Mouse (Mus musculus) MEL (cell line): ENCODE measurements around the gene Agtrap. TPM values are rescaled to one million over a fixed set of nuclear protein-coding genes. Genes with fewer than 3 reads are reported as not detected.

ENCODE experiments used
- DNase-seq: peaks from one replicate; pipeline ENCODE4 v3.0.0; 2011; ENCODE audit warnings: low read depth, low spot score
- H3K27ac ChIP-seq: 2 replicates; pipeline ENCODE4 v1.5.1; 2012; ENCODE audit warnings: low read depth, mild to moderate bottlenecking, control low read depth, low read length, moderate library complexity; ENCODE audit not compliant: control insufficient read depth
- H3K27me3 ChIP-seq, 2 experiments: fragments of 150-350 bp in 1 of 2; sonication (generic) in 1 of 2; 2 replicates each; pipeline ENCODE4 v1.6.1; 2012; ENCODE audit warnings: low read length in 2 of 2, mild to moderate bottlenecking in 2 of 2, improper control_type of control experiment in 1 of 2, moderate library complexity in 1 of 2; ENCODE audit not compliant: insufficient read depth in 2 of 2, control insufficient read depth in 1 of 2
- H3K36me3 ChIP-seq, 2 experiments: 2 replicates each; pipeline ENCODE4 v1.6.1; 2012 to 2014; ENCODE audit warnings: low read length in 2 of 2, improper control_type of control experiment in 1 of 2, inconsistent platforms in 1 of 2, mild to moderate bottlenecking in 1 of 2; ENCODE audit not compliant: insufficient read depth in 2 of 2, control insufficient read depth in 1 of 2
- H3K4me1 ChIP-seq, 2 experiments: fragments of 150-350 bp in 1 of 2; sonication (generic) in 1 of 2; 2 replicates each; pipeline ENCODE4 v1.6.1; 2012; ENCODE audit warnings: low read length in 2 of 2, improper control_type of control experiment in 1 of 2, mild to moderate bottlenecking in 1 of 2; ENCODE audit not compliant: insufficient read depth in 2 of 2, control insufficient read depth in 1 of 2
- H3K4me3 ChIP-seq, 2 experiments: fragments of 150-350 bp in 1 of 2; sonication (generic) in 1 of 2; 2 replicates each; pipeline ENCODE4 v1.5.1; 2012; ENCODE audit warnings: low read depth in 2 of 2, low read length in 2 of 2, mild to moderate bottlenecking in 2 of 2, moderate library complexity in 2 of 2, control low read depth in 1 of 2, improper control_type of control experiment in 1 of 2; ENCODE audit not compliant: control insufficient read depth in 1 of 2, insufficient read depth in 1 of 2
- H3K79me2 ChIP-seq: 2 replicates; pipeline ENCODE4 v1.6.1; 2012; ENCODE audit warnings: mild to moderate bottlenecking, low read length, moderate library complexity; ENCODE audit not compliant: control insufficient read depth, poor library complexity, insufficient read depth
- H3K9ac ChIP-seq: 2 replicates; pipeline ENCODE4 v1.6.1; 2012; ENCODE audit warnings: low read depth, mild to moderate bottlenecking, control low read depth, low read length, moderate library complexity; ENCODE audit not compliant: control insufficient read depth, poor library complexity, severe bottlenecking
- H3K9me3 ChIP-seq: fragments of 150-350 bp; sonication (generic); replicated peaks from 2 replicates; pipeline ENCODE4 v1.6.1; 2012; ENCODE audit warnings: mild to moderate bottlenecking, low read length, improper control_type of control experiment, moderate library complexity; ENCODE audit not compliant: insufficient read depth
- BHLHE40 ChIP-seq: IDR thresholded peaks from 2 replicates; pipeline ENCODE4 v1.6.1; 2012; ENCODE audit warnings: low read depth, mild to moderate bottlenecking, inconsistent platforms, low read length, improper control_type of control experiment, borderline replicate concordance
- CHD2 ChIP-seq: IDR thresholded peaks from 2 replicates; pipeline ENCODE4 v1.6.1; 2011; ENCODE audit warnings: low read length, improper control_type of control experiment
- E2F4 ChIP-seq: IDR thresholded peaks from 2 replicates; pipeline ENCODE4 v1.6.1; 2011; ENCODE audit warnings: low read depth, low read length, improper control_type of control experiment, borderline replicate concordance
- GABPA ChIP-seq: IDR thresholded peaks from 2 replicates; pipeline ENCODE4 v1.6.1; 2012; ENCODE audit warnings: low read depth, mild to moderate bottlenecking, inconsistent platforms, low read length, improper control_type of control experiment, moderate library complexity
- HCFC1 ChIP-seq: IDR thresholded peaks from 2 replicates; pipeline ENCODE4 v1.6.1; 2012; ENCODE audit warnings: low read depth, mild to moderate bottlenecking, inconsistent platforms, low read length, improper control_type of control experiment, moderate library complexity
- MEF2A ChIP-seq: IDR thresholded peaks from 2 replicates; pipeline ENCODE4 v1.6.1; 2014; ENCODE audit warnings: low read depth, mild to moderate bottlenecking, inconsistent platforms, low read length, improper control_type of control experiment; ENCODE audit not compliant: poor library complexity, insufficient replicate concordance, severe bottlenecking; ENCODE audit errors: extremely low read depth
- MYC ChIP-seq: IDR thresholded peaks from 2 replicates; pipeline ENCODE4 v1.6.1; 2011; ENCODE audit warnings: low read depth, mild to moderate bottlenecking, low read length, improper control_type of control experiment, moderate library complexity
- NELFE ChIP-seq: IDR thresholded peaks from 2 replicates; pipeline ENCODE4 v1.6.1; 2011; ENCODE audit warnings: low read depth, low read length, improper control_type of control experiment
- POLR2AphosphoS2 ChIP-seq: IDR thresholded peaks from 2 replicates; pipeline ENCODE4 v1.6.1; 2011; ENCODE audit warnings: low read length, improper control_type of control experiment
- SIN3A ChIP-seq: IDR thresholded peaks from 2 replicates; pipeline ENCODE4 v1.6.1; 2012; ENCODE audit warnings: low read length, improper control_type of control experiment, inconsistent platforms
- TBP ChIP-seq: IDR thresholded peaks from 2 replicates; pipeline ENCODE4 v1.8.0; 2011; ENCODE audit warnings: low read depth, low read length, improper control_type of control experiment
- ZNF384 ChIP-seq: IDR thresholded peaks from 2 replicates; pipeline ENCODE4 v1.6.1; 2012; ENCODE audit warnings: low read depth, mild to moderate bottlenecking, inconsistent platforms, low read length, improper control_type of control experiment
- polyA plus RNA-seq, 2 experiments: library from polyadenylated mRNA; stranded (reverse) in 1 of 2; unstranded in 1 of 2; fragments of >175 nt in 1 of 2; fragments of >200 nt in 1 of 2; gene quantifications; 2 replicates each; pipeline versions ENCODE4 v1.2.1 to v1.2.4; 2012; ENCODE audit warnings: low replicate concordance in 2 of 2, low read depth in 1 of 2; ENCODE audit not compliant: insufficient read length in 2 of 2, insufficient read depth in 1 of 2, missing spikeins in 1 of 2
- total RNA-seq: library from RNA; depleted of rRNA; stranded (reverse); fragments of 300-350 nt; gene quantifications from 2 replicates; pipeline ENCODE4 v1.2.3, GENCODE M21; 2012

Agtrap gene
- total and polyA plus RNA-seq, 3 experiments: 5.0 to 16.0 TPM; not detected in 1

- no peak overlapping the region for H3K27ac ChIP-seq
- DNase-seq: no peak
Observed at GRCm38 (mm10) chr4:148056801-148057200, 31.0 kb downstream of the Agtrap start.

GRCm38 (mm10) chr4:148056246-148056645 is 31.6 kb downstream of the Agtrap start:
- H3K27me3 ChIP-seq: no peaks in the 10 kb centered on the region
- no peaks in the 10 kb centered on the region; a peak in 1 of 4 replicates for H3K36me3 ChIP-seq
- H3K79me2 ChIP-seq: no peaks in the 10 kb centered on the region
- no peak overlapping the region for H3K9ac ChIP-seq
- H3K9me3 ChIP-seq: no peaks in the 10 kb centered on the region
- TF ChIP-seq TBP (no peak), ZNF384 (no peak), BHLHE40 (no peak), MEF2A (no peak), CHD2 (no peak), NELFE (no peak)
- no peaks in the 10 kb centered on the region for H3K4me1 ChIP-seq
- H3K27ac ChIP-seq: no peak overlapping the region
- no peak overlapping the region for H3K4me3 ChIP-seq
- DNase-seq: no peak

More at GRCm38 (mm10) chr4:148056801-148057200, 31.0 kb downstream of the Agtrap start:
- no peak for TF ChIP-seq HCFC1
- no peak for TF ChIP-seq POLR2AphosphoS2
- no peak for TF ChIP-seq SIN3A
- TF ChIP-seq MYC: no peak
- TF ChIP-seq E2F4: no peak
- TF ChIP-seq GABPA: no peak
- no peak for TF ChIP-seq CHD2
- no peaks in the 10 kb centered on the region for H3K9me3 ChIP-seq
- H3K4me1 ChIP-seq: no peaks in the 10 kb centered on the region
- H3K9ac ChIP-seq: no peak overlapping the region
- H3K27me3 ChIP-seq: no peaks in the 10 kb centered on the region
- no peak overlapping the region for H3K4me3 ChIP-seq
- no peaks in the 10 kb centered on the region; a peak in 1 of 4 replicates for H3K36me3 ChIP-seq
- H3K79me2 ChIP-seq: no peaks in the 10 kb centered on the region

GRCm38 (mm10) chr4:148054961-148055695 is 32.7 kb downstream of the Agtrap start:
- DNase-seq: no peak
- Histone ChIP-seq H3K27me3 (no peaks in the 10 kb centered on the region), H3K4me3 (no peak overlapping the region), H3K9ac (no peak overlapping the region), H3K4me1 (no peaks in the 10 kb centered on the region), H3K27ac (no peak overlapping the region), H3K36me3 (no peaks in the 10 kb centered on the region; a peak in 1 of 4 replicates), H3K79me2 (no peaks in the 10 kb centered on the region), H3K9me3 (no peaks in the 10 kb centered on the region)
- no peak for TF ChIP-seq E2F4
